Mouse (Mus musculus) layer of hippocampus, adult 18-20 months (tissue): Measurements from ENCODE around the gene Ctu1. TPM values are rescaled to one million over a fixed set of nuclear protein-coding genes. Genes with fewer than 3 reads are reported as not detected.
"Not testable (repeated sequence)": the region's sequence is repeated elsewhere in the genome, so short reads cannot be mapped to it uniquely, and the experiment has no call there.

Source experiments
- DNase-seq, 2 experiments: peaks; one replicate each; pipeline ENCODE4 v3.0.0; 2022; ENCODE audit warnings: low spot score in 2 of 2
- total RNA-seq, 2 experiments: library from RNA; stranded (reverse); gene quantifications; 2 replicates each; pipeline ENCODE4 v1.2.3; 2021

Gene Ctu1
- total RNA-seq, 2 experiments from 2014 or later: 10.5 to 10.6 TPM

DNA sequence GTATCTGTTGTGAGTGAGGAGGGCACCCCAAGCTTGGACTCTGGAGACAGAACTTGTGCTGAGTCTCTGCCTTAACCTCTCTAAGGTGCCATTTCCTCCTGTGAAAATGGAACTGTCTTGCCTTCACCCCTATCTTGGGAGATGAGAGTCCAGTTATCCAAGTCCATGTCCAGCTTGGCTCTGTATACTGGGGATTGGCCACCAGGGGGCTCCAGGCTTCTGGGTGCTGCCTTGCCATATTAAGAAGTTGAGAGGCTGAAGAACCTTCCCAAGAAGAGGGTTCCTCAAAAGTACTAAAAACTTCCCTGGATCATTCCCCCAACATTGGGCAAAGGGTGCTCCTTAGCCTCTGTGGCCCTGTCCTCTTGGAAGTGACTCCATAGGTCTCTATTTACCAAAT, 6.7 kb downstream of the Ctu1 start:
- DNase-seq: peak in 1 of 2 experiments; percentile 56

- DNase-seq: peak; percentile 42 to 80
These were observed 9.1 kb downstream of the Ctu1 start for GRCm38 (mm10) chr7:43680960-43681359.

DNA sequence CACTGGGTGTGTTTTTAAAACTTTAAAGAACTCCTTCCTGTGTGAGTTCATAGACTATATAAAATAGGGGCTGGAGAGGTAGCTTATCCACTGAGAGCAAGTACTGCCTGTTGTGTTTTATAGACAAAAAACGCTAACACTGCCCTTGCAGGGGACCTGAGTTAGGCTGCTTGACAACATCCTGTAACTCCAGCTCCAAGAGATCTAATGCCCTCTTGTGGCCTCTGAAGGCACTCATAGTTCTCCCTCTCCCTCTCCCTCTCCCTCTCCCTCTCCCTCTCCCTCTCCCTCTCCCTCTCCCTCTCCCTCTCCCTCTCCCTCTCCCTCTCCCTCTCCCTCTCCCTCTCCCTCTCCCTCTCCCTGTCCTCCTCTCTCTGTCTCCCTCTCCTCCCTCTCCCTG, 10.7 kb downstream of the Ctu1 start:
- DNase-seq: not testable (repeated sequence)

GRCm38 (mm10) chr7:43685088-43685487, 13.3 kb downstream of the Ctu1 start:
- no peak for DNase-seq

GRCm38 (mm10) chr7:43690118-43690517, 18.3 kb downstream of the Ctu1 start, which contains the start of gene Klk14:
Gene Klk14, plus strand, starts transcription at chr7:43690418.
- DNase-seq: no peak

- DNase-seq: no peak
These were observed 38.2 kb downstream of the Ctu1 start for GRCm38 (mm10) chr7:43710031-43710430.

- DNase-seq: no peak
These were observed 40.5 kb downstream of the Ctu1 start, which contains the start of gene Klk13 for GRCm38 (mm10) chr7:43712267-43712666. Gene Klk13, plus strand, starts transcription at chr7:43712567.

GRCm38 (mm10) chr7:43712917-43713316, 41.1 kb downstream of the Ctu1 start:
- DNase-seq: no peak

- DNase-seq: no peak
These were observed 42.0 kb downstream of the Ctu1 start for GRCm38 (mm10) chr7:43713741-43714351.

Other genes with a start within 250 kb of the Ctu1 start
- not detected for gene Lim2, start 244.3 kb upstream of the Ctu1 start, total RNA-seq
- gene Nkg7, start 234.9 kb upstream of the Ctu1 start, total RNA-seq: not detected
- not detected for gene Cldnd2, start 231.2 kb upstream of the Ctu1 start, total RNA-seq
- 10 to 100 TPM; 72.8 to 74.5 TPM for gene Etfb, start 227.9 kb upstream of the Ctu1 start, total RNA-seq
- gene Gm45233, start 227.9 kb upstream of the Ctu1 start, total RNA-seq: 1 to 10 TPM in 1 of 2 experiments, under 1 TPM in 1; 0.82 to 1.1 TPM
- 1 to 10 TPM; 2.6 to 2.7 TPM for gene Vsig10l, start 208.9 kb upstream of the Ctu1 start, total RNA-seq
- 10 to 100 TPM; 21.4 to 23.2 TPM for gene Iglon5, start 181.9 kb upstream of the Ctu1 start, total RNA-seq
- gene 4931406B18Rik, start 166.1 kb upstream of the Ctu1 start, total RNA-seq: not detected
- gene Cd33, start 127.6 kb upstream of the Ctu1 start, total RNA-seq: 1 to 10 TPM; 2.9 to 4.6 TPM
- gene Zfp658, start 109.8 kb upstream of the Ctu1 start, total RNA-seq: 1 to 10 TPM; 5.5 to 6.9 TPM
- gene Zfp719, start 92.4 kb upstream of the Ctu1 start, total RNA-seq: 10 to 100 TPM; 18.5 to 19.1 TPM
- under 1 TPM in 1 of 2 experiments, not detected in 1; 0.15 TPM for gene Zfp819, start 64.8 kb upstream of the Ctu1 start, total RNA-seq
- gene Ceacam18, start 37.3 kb upstream of the Ctu1 start, total RNA-seq: under 1 TPM in 1 of 2 experiments, not detected in 1; 0.15 TPM
- gene Siglece, start 11.9 kb upstream of the Ctu1 start, total RNA-seq: 1 to 10 TPM; 1.2 to 1.5 TPM
- gene Klk14, start 18.4 kb downstream of the Ctu1 start, total RNA-seq: not detected
- not detected for gene Klk13, start 40.6 kb downstream of the Ctu1 start, total RNA-seq
- gene Klk12, start 96.9 kb downstream of the Ctu1 start, total RNA-seq: not detected
- not detected for gene Klk11, start 102.6 kb downstream of the Ctu1 start, total RNA-seq
- 1 to 10 TPM; 1.2 to 1.5 TPM for gene Klk10, start 109.0 kb downstream of the Ctu1 start, total RNA-seq
- gene Klk9, start 119.9 kb downstream of the Ctu1 start, total RNA-seq: not detected
- 10 to 100 TPM; 22.3 to 27.7 TPM for gene Klk8, start 125.6 kb downstream of the Ctu1 start, total RNA-seq
- under 1 TPM; 0.32 to 0.33 TPM for gene Klk7, start 139.3 kb downstream of the Ctu1 start, total RNA-seq
- 1 to 10 TPM in 1 of 2 experiments, under 1 TPM in 1; 0.89 to 1.0 TPM for gene Klk6, start 152.5 kb downstream of the Ctu1 start, total RNA-seq
- gene Klk5, start 170.0 kb downstream of the Ctu1 start, total RNA-seq: not detected
- gene Klk4, start 209.1 kb downstream of the Ctu1 start, total RNA-seq: not detected